Mouse (Mus musculus) heart, adult 2 months (tissue): ENCODE measurements around the gene Zer1.

Experiments used
- CTCF ChIP-seq: fragments of 200-600 bp; IDR thresholded peaks from 2 replicates; pipeline ENCODE4 v1.8.1; 2022; ENCODE audit warnings: antibody characterized with exemption, mild to moderate bottlenecking, moderate library complexity
- POLR2A ChIP-seq: fragments of 200-500 bp; IDR thresholded peaks from 2 replicates; pipeline ENCODE4 v1.6.1; 2011; ENCODE audit warnings: mild to moderate bottlenecking, low read depth, low read length, control low read depth; ENCODE audit not compliant: insufficient read depth

- TF ChIP-seq CTCF (no peak), POLR2A (no peak)
Measured at GRCm38 (mm10) chr2:30147466-30147865, 23.1 kb upstream of the Zer1 start.
